ENCODE assay signal across 20 mouse cellular contexts in the genomic region with DNA sequence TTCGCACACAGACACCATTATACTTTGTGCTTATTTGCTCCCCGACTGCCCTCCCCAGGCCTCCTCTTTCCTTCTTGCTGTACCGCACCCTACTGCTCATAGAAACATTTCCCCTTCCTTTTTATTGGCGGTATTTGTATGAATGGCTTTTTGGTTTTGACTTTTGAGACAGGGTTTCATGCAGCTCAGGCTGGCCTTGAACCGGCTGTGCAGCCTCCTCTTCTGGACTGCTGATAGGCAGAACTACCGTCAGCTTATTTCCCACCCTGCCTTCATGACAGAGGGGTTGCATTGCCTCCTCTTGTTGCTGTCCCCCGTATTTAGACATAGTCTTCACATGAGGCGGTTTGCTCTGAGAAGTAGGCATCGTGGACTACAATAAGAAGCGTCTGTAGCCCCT.
"Had no signal": no experiment of that assay in that cellular context is flagged by ENCODE, and none has a peak within 500 bp of the region (broad histone marks: within the 10 kb centered on the region; RNA-seq: fewer than 3 reads in every experiment).

No protein-coding gene starts in this region.

- H3K9me3 ChIP-seq: intestine, embryonic 15.5 days; kidney, embryonic 15.5 days; limb, embryonic 12.5 days; midbrain, embryonic 12.5 days; midbrain, embryonic 15.5 days; neural tube, embryonic 12.5 days; neural tube, embryonic 15.5 days had no signal

- ATAC-seq: intestine, embryonic 15.5 days; midbrain, embryonic 15.5 days had no signal

- H3K27me3 ChIP-seq: intestine, embryonic 15.5 days; kidney, embryonic 15.5 days; limb, embryonic 12.5 days; midbrain, embryonic 12.5 days; midbrain, embryonic 15.5 days; neural tube, embryonic 12.5 days; neural tube, embryonic 15.5 days had no signal

- DNase-seq: kidney, adult 11 months; kidney, adult 8-10 months; kidney, postnatal 10 days; layer of hippocampus, postnatal 36 days; lung, adult 2 months; lung, postnatal 14 days; lung, postnatal 4 days; right cerebral cortex, adult 18-20 months; right cerebral cortex, postnatal 14 days; right cerebral cortex, postnatal 4 days; thymus, postnatal 25 days had no signal

- H3K4me3 ChIP-seq: intestine, embryonic 15.5 days; kidney, embryonic 15.5 days; left cerebral cortex, adult 2 months; limb, embryonic 12.5 days; midbrain, embryonic 12.5 days; midbrain, embryonic 15.5 days; neural tube, embryonic 12.5 days; neural tube, embryonic 15.5 days had no signal

- H3K27ac ChIP-seq: intestine, embryonic 15.5 days; kidney, embryonic 15.5 days; left cerebral cortex, adult 2 months; limb, embryonic 12.5 days; midbrain, embryonic 12.5 days; midbrain, embryonic 15.5 days; neural tube, embryonic 12.5 days; neural tube, embryonic 15.5 days; stomach, postnatal 0 days had no signal

- H3K36me3 ChIP-seq: intestine, embryonic 15.5 days; midbrain, embryonic 15.5 days; neural tube, embryonic 12.5 days; neural tube, embryonic 15.5 days had no signal

- H3K4me2 ChIP-seq: intestine, embryonic 15.5 days; kidney, embryonic 15.5 days; limb, embryonic 12.5 days; midbrain, embryonic 12.5 days; midbrain, embryonic 15.5 days; neural tube, embryonic 12.5 days; neural tube, embryonic 15.5 days had no signal

- H3K9ac ChIP-seq: intestine, embryonic 15.5 days; kidney, embryonic 15.5 days; limb, embryonic 12.5 days; midbrain, embryonic 12.5 days; midbrain, embryonic 15.5 days; neural tube, embryonic 12.5 days; neural tube, embryonic 15.5 days had no signal
